In the genomic region with DNA sequence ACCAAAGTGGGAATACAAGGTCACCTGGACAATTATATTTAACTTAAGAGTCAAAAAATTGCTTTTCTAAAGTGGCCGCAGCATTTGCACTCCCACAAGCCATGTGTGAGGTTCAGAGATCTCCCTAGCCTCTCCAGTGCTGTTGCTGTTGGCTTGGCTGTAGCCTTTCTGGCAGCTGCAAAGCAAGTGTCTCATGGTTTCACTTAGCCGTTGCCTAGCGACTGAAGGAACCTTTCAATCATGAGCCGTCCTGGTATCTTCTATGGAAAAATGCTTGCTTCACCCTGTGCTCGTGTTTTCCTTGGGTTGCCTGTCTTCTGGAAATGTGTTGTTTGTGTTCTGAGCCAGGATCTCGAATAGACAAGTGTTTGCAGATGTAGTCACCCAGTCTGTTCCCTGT, we compare ENCODE assay signal across 10 mouse cellular contexts.
DNase-seq lines count a peak whose midpoint lies in the region; ATAC-seq lines count a peak whose summit lies in the region.
"Had no signal": no experiment of that assay in that cellular context is flagged by ENCODE, and none has a peak within 500 bp of the region (broad histone marks: within the 10 kb centered on the region; RNA-seq: fewer than 3 reads in every experiment).

No protein-coding gene starts in this region.

- DNase-seq in forebrain, embryonic 10.5 days (ENCODE audit: extremely low spot score, low spot score) = peak; percentile 19
- DNase-seq in right cerebral cortex, postnatal 10 days (ENCODE audit: low spot score in 2 of 2) = peak; percentile 60 to 74
- DNase-seq in right cerebral cortex, postnatal 14 days = no peak
- peak; percentile 7 for DNase-seq in layer of hippocampus, adult 9-10 months (ENCODE audit: low spot score)
- DNase-seq in urinary bladder, postnatal 25 days (ENCODE audit: low spot score) = no peak
- no peak for DNase-seq in cerebellum, adult 8-10 months
- DNase-seq: kidney, adult 2 months had no signal

- no peak overlapping the region for H3K4me2 ChIP-seq in forebrain, embryonic 12.5 days
- no peak overlapping the region for H3K4me2 ChIP-seq in intestine, embryonic 15.5 days (replicated peaks)
- H3K4me2 ChIP-seq: midbrain, embryonic 12.5 days had no signal

- no peak for ATAC-seq in forebrain, embryonic 12.5 days (ENCODE audit: low FRiP score)
- ATAC-seq in intestine, embryonic 15.5 days = no peak

- no peak overlapping the region for H3K27ac ChIP-seq in forebrain, embryonic 10.5 days
- H3K27ac ChIP-seq in forebrain, embryonic 12.5 days = no peak overlapping the region
- no peak overlapping the region for H3K27ac ChIP-seq in intestine, embryonic 15.5 days
- H3K27ac ChIP-seq: midbrain, embryonic 12.5 days had no signal

- no peaks in the 10 kb centered on the region for H3K27me3 ChIP-seq in forebrain, embryonic 10.5 days (ENCODE audit: poor library complexity, severe bottlenecking)
- H3K27me3 ChIP-seq in forebrain, embryonic 12.5 days = no peaks in the 10 kb centered on the region
- no peaks in the 10 kb centered on the region for H3K27me3 ChIP-seq in intestine, embryonic 15.5 days (replicated peaks)
- H3K27me3 ChIP-seq: midbrain, embryonic 12.5 days had no signal

- H3K9me3 ChIP-seq in forebrain, embryonic 10.5 days = no peaks in the 10 kb centered on the region
- no peaks in the 10 kb centered on the region for H3K9me3 ChIP-seq in forebrain, embryonic 12.5 days
- H3K9me3 ChIP-seq in intestine, embryonic 15.5 days = no peaks in the 10 kb centered on the region
- H3K9me3 ChIP-seq: midbrain, embryonic 12.5 days had no signal

- no peaks in the 10 kb centered on the region for H3K36me3 ChIP-seq in forebrain, embryonic 10.5 days (replicated peaks)
- no peaks in the 10 kb centered on the region for H3K36me3 ChIP-seq in forebrain, embryonic 12.5 days (replicated peaks)
- H3K36me3 ChIP-seq in intestine, embryonic 15.5 days = no peaks in the 10 kb centered on the region
- H3K36me3 ChIP-seq: midbrain, embryonic 12.5 days had no signal

- 65% methylated on average over 6 of the region's 6 CpGs for WGBS in forebrain, embryonic 10.5 days
- 50% methylated on average over 6 of the region's 6 CpGs for WGBS in forebrain, embryonic 12.5 days
- WGBS in intestine, embryonic 15.5 days = 54% methylated on average over 6 of the region's 6 CpGs

- no peak overlapping the region for H3K9ac ChIP-seq in forebrain, embryonic 12.5 days
- H3K9ac ChIP-seq in intestine, embryonic 15.5 days = no peak overlapping the region
- H3K9ac ChIP-seq: midbrain, embryonic 12.5 days had no signal

- peaks cover 22% of the 10 kb centered on the region for H3K4me1 ChIP-seq in forebrain, embryonic 10.5 days
- H3K4me1 ChIP-seq in forebrain, embryonic 12.5 days = peaks cover 14% of the 10 kb centered on the region
- no peaks in the 10 kb centered on the region for H3K4me1 ChIP-seq in intestine, embryonic 15.5 days (replicated peaks)

- H3K4me3 ChIP-seq in forebrain, embryonic 10.5 days = no peak overlapping the region
- no peak overlapping the region for H3K4me3 ChIP-seq in forebrain, embryonic 12.5 days (replicated peaks)
- H3K4me3 ChIP-seq in intestine, embryonic 15.5 days (replicated peaks) = no peak overlapping the region
- H3K4me3 ChIP-seq: midbrain, embryonic 12.5 days had no signal

Comparison
In these comparisons a context has a peak if more than half of its experiments do, and no peak if none do; other contexts are left out.
1. DNase-seq: peak in forebrain, embryonic 10.5 days (single experiment), right cerebral cortex, postnatal 10 days (2 of 2) and layer of hippocampus, adult 9-10 months (single experiment); none in right cerebral cortex, postnatal 14 days (single experiment), urinary bladder, postnatal 25 days (single experiment) and cerebellum, adult 8-10 months (single experiment).